Mouse (Mus musculus) liver, adult 2 months (tissue): ENCODE data around the gene Sumf1.

Experiments
- CTCF ChIP-seq: fragments of 200-500 bp; IDR thresholded peaks from 2 replicates; pipeline ENCODE4 v1.5.1; 2011; ENCODE audit warnings: low read depth, low read length, control low read depth
- POLR2A ChIP-seq: fragments of 200-500 bp; IDR thresholded peaks from 2 replicates; pipeline ENCODE4 v1.6.1; 2011; ENCODE audit warnings: low read length, control low read depth; ENCODE audit not compliant: insufficient read depth; ENCODE audit errors: extremely low read depth

GRCm38 (mm10) chr6:108110336-108110735 lies 75.0 kb downstream of the Sumf1 start:
- TF ChIP-seq POLR2A (no peak), CTCF (no peak)
